In genomic region chr11:114880185-114880584, GRCm38 (mm10) we compare ENCODE assay signal across 13 mouse cellular contexts. TPM values are rescaled to one million over a fixed set of nuclear protein-coding genes. Genes with fewer than 3 reads are reported as not detected.
"Had no signal": no experiment of that assay in that cellular context is flagged by ENCODE, and none has a peak within 500 bp of the region (broad histone marks: within the 10 kb centered on the region; RNA-seq: fewer than 3 reads in every experiment).

No protein-coding gene starts in this region.

- H3K9me3 ChIP-seq: intestine, embryonic 15.5 days; kidney, embryonic 15.5 days; limb, embryonic 10.5 days; limb, embryonic 13.5 days; liver, embryonic 13.5 days; neural tube, embryonic 12.5 days; neural tube, embryonic 15.5 days had no signal

- H3K27me3 ChIP-seq: intestine, embryonic 15.5 days; kidney, embryonic 15.5 days; limb, embryonic 13.5 days; liver, embryonic 13.5 days; neural tube, embryonic 12.5 days; neural tube, embryonic 15.5 days had no signal

- DNase-seq: kidney, adult 11 months; liver, embryonic 13.5 days; lung, adult 2 months; right cerebral cortex, adult 18-20 months; thymus, adult 18-20 months had no signal

- H3K4me3 ChIP-seq: intestine, embryonic 15.5 days; kidney, embryonic 15.5 days; limb, embryonic 10.5 days; limb, embryonic 13.5 days; liver, embryonic 13.5 days; neural tube, embryonic 12.5 days; neural tube, embryonic 15.5 days had no signal

- H3K9ac ChIP-seq: intestine, embryonic 15.5 days; kidney, embryonic 15.5 days; limb, embryonic 13.5 days; liver, embryonic 13.5 days; neural tube, embryonic 12.5 days; neural tube, embryonic 15.5 days had no signal

- H3K27ac ChIP-seq: intestine, embryonic 15.5 days; kidney, embryonic 15.5 days; limb, embryonic 10.5 days; limb, embryonic 13.5 days; liver, embryonic 13.5 days; neural tube, embryonic 12.5 days; neural tube, embryonic 15.5 days had no signal

- H3K4me2 ChIP-seq: intestine, embryonic 15.5 days; kidney, embryonic 15.5 days; limb, embryonic 13.5 days; liver, embryonic 13.5 days; neural tube, embryonic 12.5 days; neural tube, embryonic 15.5 days had no signal

- H3K36me3 ChIP-seq: intestine, embryonic 15.5 days; kidney, embryonic 15.5 days; limb, embryonic 10.5 days; limb, embryonic 13.5 days; liver, embryonic 13.5 days; neural tube, embryonic 12.5 days; neural tube, embryonic 15.5 days had no signal

- ATAC-seq: intestine, embryonic 15.5 days had no signal

RNA-seq across cellular contexts. Expression of gene Cd300lb, which starts 54.0 kb away (rescaled TPM):
- total RNA-seq: layer of hippocampus, adult 18-20 months; left cerebral cortex, postnatal 25 days had no signal
- polyA plus RNA-seq: limb, embryonic 10.5 days; neural tube, embryonic 12.5 days had no signal
